Mouse (Mus musculus) granulocyte monocyte progenitor cell, adult 5-6 weeks (primary cell): ENCODE measurements around the gene Tram2. TPM values are rescaled to one million over a fixed set of nuclear protein-coding genes. Genes with fewer than 3 reads are reported as not detected.

ENCODE experiments used
- ATAC-seq: replicated peaks from 2 replicates; pipeline ENCODE4 v1.8.0; 2016; ENCODE audit warnings: mild to moderate bottlenecking, moderate TSS enrichment, inconsistent platforms; ENCODE audit not compliant: poor library complexity, severe bottlenecking
- total RNA-seq, 2 experiments: library from RNA; stranded (forward) in 1 of 2; stranded (reverse) in 1 of 2; fragments of 200-712, 200-1000 nt in 1 of 2; fragments of >200 nt in 1 of 2; fragmentation: Nextera tagmentation in 1 of 2; gene quantifications; 2 replicates each; pipeline ENCODE4 v1.2.3; 2014 to 2017

Gene Tram2
- total RNA-seq, 2 experiments from 2014 or later = 2.2 to 8.9 TPM

DNA sequence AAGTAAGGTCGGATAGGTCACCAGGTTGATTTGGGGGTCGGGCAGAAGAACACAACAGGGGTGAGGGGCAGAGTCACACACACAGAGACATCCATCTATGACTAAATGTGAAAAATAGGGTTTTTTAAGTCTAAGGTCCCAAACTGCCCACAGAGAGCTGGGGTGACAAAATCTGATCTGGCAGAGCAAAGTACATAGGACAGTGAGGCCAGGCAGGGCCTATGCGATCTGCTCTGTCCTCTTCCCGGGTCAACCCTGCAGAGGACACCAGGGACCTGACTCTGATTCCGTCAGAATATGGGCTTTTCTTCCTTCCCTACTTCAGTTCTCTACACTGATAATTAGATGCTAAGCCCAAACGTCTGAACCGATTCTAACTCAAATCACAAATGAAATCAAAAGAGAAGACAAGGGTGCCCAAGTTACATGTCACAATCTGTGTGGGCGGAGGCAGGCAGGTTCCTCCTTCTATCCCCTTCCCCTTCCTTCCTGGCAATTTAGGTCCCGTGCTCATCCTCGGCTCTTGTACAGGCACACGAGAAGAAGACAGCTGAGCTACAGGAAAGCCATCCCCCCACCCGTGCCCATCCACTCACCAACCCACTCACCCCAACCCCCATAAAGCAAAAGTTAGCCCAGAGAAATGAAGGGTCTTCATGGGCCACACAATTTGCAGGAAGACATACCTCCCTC, 9.1 kb downstream of the Tram2 start:
- ATAC-seq = peak; percentile 91

DNA sequence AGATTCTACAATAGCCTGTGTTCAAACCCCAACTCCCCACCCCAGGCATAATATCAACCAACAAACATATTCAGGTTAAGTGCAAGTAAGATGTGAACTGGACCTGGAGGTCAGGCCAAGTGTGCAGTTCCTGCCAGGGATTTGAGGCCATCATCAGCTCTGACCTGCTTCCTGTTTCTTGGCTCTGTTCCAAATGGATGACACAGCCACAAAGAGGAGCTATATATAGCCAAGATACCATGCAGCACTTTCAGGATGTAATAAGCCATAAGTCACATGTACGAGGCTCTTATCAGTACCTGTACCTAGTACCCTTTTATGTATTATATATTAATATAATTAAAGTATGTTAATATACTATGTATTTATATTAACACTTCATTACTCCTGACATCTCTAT, 10.5 kb downstream of the Tram2 start:
- peak; percentile 21; the same call in 1 of the 2 replicates for ATAC-seq

GRCm38 (mm10) chr1:21067536-21068221, 11.3 kb downstream of the Tram2 start:
- no peak for ATAC-seq

DNA sequence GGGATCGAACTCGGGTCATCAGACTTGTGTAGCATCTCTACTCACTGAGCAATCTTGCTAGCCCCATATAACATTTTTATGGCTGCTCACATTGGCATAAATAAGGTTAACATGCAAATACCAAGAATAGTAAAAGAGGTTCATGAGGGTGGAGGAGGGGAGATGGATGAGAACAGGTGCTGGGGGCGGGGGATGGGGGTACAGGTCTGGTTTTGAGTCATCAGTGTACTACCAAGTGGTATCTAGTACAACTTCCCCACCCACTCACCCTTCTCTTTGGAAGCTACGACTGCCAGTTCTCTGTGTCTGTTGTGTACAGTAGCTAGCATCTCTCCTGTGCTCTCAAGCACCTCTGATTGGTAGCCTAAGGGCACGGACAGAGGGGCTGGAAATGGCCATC, 14.9 kb downstream of the Tram2 start:
- no peak for ATAC-seq

DNA sequence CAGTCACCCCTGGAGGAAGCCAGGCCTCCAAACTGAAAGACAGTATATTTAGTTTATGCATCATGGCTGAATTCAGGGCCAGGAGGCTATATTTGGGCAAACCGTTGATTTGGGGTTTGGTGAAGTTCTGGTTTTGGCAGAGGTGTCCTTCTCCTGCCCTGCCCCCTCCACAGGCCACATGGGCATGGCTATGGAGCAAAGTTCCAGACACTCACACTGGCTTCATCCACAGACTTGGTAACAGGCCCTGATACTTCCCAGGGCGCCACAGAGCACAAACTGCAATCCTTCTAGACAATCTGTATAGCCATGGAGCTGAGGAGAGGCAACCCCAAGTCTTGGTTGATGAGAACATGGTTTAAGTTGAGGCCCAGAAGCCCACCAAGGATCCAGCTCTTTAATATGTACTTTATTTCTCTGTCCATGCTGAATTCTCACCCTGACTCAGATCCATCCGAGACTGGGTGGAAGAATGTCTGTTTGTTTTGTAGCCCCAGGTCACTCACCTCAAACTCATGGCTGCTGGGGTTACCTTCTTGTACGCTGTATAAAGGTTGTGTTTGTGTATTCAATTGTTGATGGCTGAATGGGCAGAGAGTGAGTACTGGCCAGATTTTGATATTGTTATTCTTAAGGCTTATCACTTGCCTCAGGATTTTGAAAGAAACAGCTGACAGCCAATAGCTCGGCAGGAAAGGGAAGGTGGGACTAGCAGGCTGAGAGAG, 19.5 kb downstream of the Tram2 start:
- no peak for ATAC-seq

DNA sequence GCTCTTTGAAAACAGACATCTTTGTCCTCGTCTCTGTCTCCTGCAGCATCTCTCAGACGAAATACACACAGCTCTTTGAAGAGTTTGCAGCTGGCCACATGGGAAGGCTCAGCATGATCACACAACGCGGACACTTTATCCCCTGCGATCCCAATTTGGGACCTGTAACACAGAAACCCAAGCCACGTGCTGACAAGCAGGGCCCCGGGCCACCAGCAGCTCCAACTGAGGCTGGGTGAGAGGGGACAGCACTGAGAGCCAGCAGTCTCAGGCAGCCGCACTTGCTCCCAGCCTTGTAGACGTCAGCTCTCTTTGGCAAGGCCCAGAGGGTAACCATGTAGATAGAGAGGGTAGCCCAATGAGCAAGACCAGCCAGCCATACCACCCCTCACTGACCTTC, 26.0 kb downstream of the Tram2 start:
- no peak for ATAC-seq

DNA sequence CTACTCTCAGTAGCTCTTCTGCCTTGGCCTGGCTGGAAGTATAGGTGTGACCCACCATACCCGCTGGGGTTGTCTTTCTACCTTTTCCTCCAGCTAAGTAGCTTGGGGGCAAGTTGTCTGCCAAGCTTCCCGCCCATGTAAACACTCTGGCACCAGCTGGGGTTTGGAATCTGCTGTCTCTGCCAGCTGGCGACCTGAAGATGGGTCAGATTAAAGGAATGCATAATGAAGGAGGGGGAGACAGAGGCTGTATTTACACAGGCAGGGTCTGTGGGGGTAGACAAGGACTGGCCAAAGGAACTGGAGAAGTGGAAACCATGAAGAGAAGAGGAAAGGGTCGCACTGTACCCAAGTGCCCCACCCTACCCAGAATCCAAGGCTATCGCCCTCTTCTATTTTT, 26.4 kb downstream of the Tram2 start:
- no peak for ATAC-seq

GRCm38 (mm10) chr1:21052132-21052545, 26.9 kb downstream of the Tram2 start:
- no peak for ATAC-seq

DNA sequence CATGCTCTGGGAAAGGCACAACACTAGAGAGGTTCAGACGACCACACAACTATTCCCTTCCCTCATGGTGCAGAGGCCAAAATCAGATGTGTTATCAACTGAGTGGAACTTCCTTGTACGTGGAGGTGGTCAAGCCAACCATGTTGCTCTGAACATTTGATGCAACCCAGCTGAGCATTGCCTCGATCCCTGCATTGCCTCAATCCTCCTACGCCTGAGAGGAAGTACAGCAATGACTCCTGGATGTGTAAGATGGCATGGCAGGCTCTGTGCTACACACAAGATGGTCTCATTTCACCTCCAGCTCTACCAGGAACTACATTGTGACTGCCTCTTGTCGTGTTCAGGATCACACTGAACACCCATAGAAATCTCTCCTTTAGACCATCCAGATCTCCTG, 30.0 kb downstream of the Tram2 start:
- ATAC-seq = peak; percentile 82

DNA sequence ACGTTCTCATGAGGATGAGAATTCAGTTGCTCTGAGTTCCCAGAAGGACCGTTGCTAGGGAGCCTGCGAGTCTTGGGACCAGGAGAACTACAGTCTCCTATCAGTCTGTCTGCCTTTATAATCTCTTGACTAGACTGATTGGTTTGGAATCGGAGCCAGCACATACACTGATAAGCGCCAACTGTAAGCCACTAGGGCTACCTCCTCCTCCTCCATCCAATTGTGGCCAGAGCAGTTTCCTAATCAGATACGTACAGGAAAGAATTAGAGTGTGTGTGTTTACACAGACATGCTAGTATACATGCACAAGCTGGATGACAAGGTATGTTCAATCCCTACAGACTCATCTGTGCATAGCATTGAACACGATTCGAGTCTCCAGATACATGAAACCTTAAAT, 30.6 kb downstream of the Tram2 start:
- ATAC-seq = no peak

GRCm38 (mm10) chr1:21042461-21042860, 36.6 kb downstream of the Tram2 start:
- no peak for ATAC-seq

GRCm38 (mm10) chr1:21040610-21041326, 38.3 kb downstream of the Tram2 start:
- ATAC-seq = no peak

- no peak for ATAC-seq
Observed at GRCm38 (mm10) chr1:21040173-21040572, 38.9 kb downstream of the Tram2 start.

- ATAC-seq = no peak
Observed at GRCm38 (mm10) chr1:21039564-21039963, 39.5 kb downstream of the Tram2 start.

- no peak for ATAC-seq
Observed at GRCm38 (mm10) chr1:21037881-21038601, 41.0 kb downstream of the Tram2 start.

- peak; percentile 82 for ATAC-seq
Observed at GRCm38 (mm10) chr1:21035878-21036277, 43.2 kb downstream of the Tram2 start.

DNA sequence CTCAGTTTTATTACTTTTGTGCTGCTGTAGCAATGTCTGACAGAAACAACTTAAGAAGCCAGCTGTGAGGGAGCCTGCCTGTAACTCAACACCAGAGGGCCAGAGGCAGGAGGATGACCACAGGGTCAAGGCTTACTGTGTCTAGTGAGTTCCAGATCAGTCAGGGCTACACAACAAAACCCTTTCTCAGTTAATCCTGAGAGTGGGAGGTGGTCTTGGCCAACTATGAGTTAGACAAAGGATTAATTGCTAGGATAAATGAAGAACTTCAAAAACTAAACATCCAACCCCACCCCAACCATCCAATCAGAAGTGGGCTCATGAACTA, 45.3 kb downstream of the Tram2 start:
- ATAC-seq = no peak

DNA sequence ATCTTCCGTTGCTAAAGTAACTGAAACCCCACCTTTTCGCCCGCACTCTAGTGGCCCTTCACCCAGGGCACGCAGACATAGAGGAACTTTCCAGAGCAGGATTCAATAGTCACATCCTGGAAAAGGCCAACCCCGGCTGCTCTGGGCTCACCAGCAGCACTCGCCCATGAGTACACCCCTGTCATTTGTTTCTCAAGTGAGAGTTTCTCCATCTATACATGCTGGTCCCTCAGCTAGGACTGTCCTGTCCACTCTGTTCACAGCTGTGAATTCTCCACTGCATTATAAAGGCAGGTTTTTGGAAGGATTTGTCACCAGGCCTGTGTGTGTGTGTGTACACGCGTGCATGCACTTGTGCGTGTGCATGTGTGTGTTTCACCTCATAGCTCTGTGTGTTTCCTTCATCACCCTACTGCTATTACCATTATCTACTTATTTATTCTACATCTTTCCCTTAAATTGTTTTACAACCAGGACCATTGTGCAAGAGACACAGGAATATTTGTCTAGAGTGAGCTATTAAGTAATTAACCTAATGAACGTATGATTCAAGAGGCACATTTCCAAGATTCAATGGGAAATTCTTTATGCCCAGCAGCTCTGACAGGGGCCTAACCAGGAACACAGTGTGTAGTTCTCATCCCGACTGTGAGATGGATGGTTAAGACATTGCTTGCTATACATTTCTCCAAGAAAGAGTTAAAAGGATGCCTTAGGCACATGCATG, 45.8 kb downstream of the Tram2 start:
- ATAC-seq = no peak

GRCm38 (mm10) chr1:21031650-21032049, 47.4 kb downstream of the Tram2 start:
- ATAC-seq = peak; percentile 70

DNA sequence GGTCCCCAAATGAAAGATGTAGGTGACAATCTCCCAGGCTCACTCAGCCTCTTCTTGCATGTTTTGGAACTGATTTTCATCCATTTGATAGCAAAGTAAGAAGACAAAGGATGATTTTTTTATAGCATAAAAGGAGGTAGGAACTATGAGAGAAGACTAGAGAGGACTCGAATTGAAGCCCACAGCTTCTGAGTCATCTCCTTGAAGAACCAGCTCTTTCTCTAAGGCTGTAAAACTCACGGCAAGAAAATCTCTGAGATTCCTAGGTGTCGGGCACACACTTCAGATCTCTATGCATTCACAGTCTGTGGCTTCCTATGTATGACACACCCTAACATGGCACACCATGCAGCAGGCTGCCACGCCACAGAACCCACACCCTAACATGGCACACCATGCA, 50.0 kb downstream of the Tram2 start:
- ATAC-seq = no peak
